Mouse (Mus musculus) right cerebral cortex, postnatal 25 days (tissue): Measurements from ENCODE around the gene Fam198a.
A peak's percentile ranks its signal among the peaks of the same experiment; 100 is the strongest.

Source experiments
- DNase-seq: peaks from one replicate; pipeline ENCODE4 v3.0.0; 2022

Gene Fam198a

DNA sequence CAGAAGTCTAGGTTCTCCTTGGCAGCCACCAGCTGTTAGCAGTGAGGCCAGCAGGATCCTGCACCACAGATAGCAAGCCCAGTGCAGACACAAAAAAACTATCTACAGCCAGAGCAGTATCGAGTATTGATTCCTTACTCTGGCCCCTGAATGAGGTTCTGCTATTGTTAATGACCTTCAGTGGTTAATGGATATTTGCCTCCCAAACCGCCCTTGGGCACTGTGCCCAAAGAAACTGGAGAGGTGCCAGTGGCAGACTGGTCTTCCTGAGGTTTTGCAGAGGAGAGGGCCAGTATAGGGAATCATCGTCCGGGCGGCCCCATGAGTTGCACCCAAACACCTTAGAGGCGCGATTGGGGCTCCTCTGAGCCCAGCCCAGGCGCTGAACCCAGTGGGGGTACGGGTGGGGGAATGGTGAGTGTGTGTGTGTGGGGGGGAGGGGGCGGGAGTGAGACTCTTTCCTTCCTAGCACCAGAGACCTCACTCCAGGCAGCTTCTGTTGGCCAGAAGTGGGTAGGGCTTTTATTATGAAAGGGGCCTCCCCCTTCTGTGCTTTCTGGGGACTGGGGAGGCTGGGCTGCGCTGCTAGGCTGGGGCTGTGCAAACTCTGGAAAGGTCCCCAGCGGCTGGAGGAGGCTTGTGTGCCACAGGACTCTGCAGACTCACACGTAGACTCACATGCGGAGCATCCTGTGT lies at the start of gene Fam198a:
Gene Fam198a, plus strand, starts transcription at position 571 of the 696 bp plus-strand sequence.
- peak; percentile 25 for DNase-seq

GRCm38 (mm10) chr9:121901710-121902700 lies 48.8 kb upstream of the Fam198a start:
- DNase-seq = no peak

GRCm38 (mm10) chr9:121903476-121904305 lies 47.1 kb upstream of the Fam198a start:
- DNase-seq = no peak

GRCm38 (mm10) chr9:121904319-121904718 lies 46.5 kb upstream of the Fam198a start:
- DNase-seq = no peak

DNA sequence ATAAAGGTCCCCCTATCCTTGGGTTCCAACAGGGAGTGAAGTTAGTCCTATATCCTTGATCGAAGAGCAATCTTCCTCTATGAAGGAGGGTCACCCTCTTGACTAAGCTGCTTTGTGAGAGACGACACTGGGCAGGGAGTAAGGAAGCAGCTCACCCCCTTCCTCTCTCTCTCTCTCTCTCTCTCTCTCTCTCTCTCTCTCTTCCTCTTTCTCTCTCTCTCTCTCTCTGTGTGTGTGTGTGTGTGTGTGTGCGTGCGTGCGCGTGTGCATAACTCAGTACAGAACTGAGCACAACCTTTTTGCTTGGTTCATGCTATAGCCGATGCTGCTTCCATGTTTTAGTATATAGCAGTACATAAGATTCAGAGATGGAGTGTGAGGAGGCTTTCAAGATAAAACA lies 45.8 kb upstream of the Fam198a start:
- DNase-seq = no peak

- DNase-seq = peak; percentile 19
Measured at GRCm38 (mm10) chr9:121905556-121906185, 45.1 kb upstream of the Fam198a start.

GRCm38 (mm10) chr9:121906456-121906855 lies 44.3 kb upstream of the Fam198a start:
- no peak for DNase-seq

- DNase-seq = no peak
Measured at GRCm38 (mm10) chr9:121907356-121908070, 43.3 kb upstream of the Fam198a start.

GRCm38 (mm10) chr9:121908321-121908720 lies 42.5 kb upstream of the Fam198a start:
- DNase-seq = no peak

GRCm38 (mm10) chr9:121909635-121910034 lies 41.2 kb upstream of the Fam198a start:
- DNase-seq = no peak

GRCm38 (mm10) chr9:121911196-121911595 lies 39.6 kb upstream of the Fam198a start:
- no peak for DNase-seq

- DNase-seq = no peak
Measured at GRCm38 (mm10) chr9:121912786-121913185, 38.0 kb upstream of the Fam198a start.

- no peak for DNase-seq
Measured at GRCm38 (mm10) chr9:121914226-121914757, 36.5 kb upstream of the Fam198a start.

DNA sequence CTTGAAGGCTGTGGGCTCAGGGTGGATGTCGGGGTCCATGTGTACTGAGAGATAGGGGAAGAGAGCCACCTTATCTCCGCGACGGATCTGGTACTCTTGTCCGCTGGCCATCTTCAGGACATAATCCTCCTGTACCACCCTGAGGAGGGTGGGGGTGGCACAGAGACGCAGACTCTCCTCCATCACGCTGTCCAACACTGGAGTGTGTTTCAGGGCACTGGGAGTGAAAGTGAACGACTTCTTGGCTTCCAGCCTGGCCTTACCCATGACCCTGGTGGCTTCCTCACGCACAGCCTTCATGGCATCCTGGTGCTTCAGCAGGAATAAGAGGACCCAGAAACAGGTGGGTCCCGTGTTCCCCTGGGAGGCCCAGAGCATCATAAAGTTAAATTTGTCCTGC lies 35.7 kb upstream of the Fam198a start:
- DNase-seq = no peak

DNA sequence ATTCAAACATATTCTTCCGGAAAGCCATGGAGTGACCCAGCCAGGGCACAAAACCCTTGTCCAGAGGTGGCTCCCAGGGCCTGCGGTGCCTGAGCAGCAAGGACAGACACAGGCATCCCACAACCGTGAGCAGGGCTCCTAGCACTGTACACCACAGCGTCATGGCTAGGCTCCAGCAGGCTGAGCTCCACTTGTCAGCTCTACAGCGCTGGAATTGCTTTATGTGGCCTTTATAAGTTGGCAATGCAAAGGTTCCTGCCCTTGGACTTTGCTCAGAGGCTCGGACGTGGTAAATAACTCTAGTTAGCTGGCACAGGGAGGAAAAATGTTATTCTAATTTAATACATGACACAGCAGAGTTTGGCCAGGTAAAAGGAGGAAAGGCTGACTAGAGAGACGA lies 34.7 kb upstream of the Fam198a start, which contains the start of gene Cyp8b1:
Gene Cyp8b1, minus strand, starts transcription at position 204 of the 400 bp plus-strand sequence.
- no peak for DNase-seq

DNA sequence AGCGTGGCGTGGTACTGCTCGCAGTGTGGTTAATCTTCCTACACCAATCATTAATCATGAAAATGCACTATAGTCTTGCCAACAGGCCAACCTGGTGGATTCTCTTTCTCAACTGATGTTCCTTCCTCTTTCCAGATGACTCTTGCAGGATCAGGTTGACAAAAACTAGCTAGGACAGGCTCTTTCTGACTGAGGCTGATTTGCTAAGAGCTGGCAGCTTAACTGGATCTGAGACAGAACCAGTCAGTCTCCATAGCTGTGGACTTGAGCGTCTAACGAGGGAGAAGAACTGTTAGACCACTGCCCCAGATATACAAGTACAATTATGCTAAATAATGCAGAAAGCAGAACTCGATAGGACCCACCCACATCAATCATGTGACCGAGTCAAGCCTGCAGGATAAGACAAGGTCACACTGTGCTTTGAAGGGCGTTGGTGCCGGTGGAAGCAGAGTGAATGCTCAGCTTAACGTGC lies 31.7 kb upstream of the Fam198a start:
- no peak for DNase-seq

- no peak for DNase-seq
Measured at GRCm38 (mm10) chr9:121923443-121923842, 27.3 kb upstream of the Fam198a start.

DNA sequence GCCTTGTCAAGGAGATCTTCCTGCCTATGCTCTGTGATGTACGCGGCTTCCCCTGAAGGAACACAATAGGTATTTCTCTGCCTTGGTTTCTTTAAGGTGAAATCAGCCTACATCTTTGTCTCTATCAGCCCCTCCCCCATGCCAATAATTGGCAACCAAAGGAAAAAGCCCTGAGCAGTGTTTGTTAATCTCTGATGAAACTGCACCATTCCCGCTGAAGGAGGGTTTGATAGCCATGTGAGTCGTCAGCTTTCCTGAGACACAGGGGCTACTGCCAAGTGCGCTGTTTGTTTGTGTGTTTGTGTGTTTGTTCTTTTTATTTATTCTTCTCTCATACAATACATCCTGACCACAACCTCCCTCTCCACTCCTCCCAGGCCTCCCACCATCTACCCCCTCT lies 26.9 kb upstream of the Fam198a start:
- DNase-seq = no peak

DNA sequence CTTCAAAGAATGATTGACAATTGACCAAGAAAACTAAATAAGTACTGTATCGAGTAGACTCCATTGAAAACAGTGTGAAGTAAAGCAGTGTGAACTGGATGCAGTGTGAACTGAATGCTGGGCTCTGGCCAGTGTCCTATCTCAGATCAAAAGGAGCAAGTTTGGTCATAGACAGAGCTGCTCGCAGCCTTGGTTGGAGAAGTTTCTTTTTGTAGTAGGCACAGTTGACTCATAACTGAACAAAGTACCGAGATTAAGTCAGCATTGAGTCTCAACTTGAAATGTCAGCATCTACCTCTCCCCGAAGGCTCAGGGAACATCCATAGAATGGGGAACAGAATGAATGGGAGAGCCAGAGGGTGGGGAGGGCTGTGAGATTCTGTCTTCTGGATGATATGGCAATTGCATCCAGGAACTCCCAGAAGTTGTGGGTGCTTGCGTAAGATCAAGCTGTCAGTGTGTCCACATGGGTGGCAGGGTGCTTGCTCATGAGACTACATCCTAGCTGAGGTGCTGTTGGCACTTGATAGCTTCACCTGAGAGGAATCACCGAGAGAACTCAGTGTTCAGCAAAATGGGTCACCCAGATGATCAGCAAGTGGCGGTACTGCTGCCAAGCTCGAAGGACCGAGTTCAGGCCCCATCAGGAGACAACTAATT lies 25.8 kb upstream of the Fam198a start:
- no peak for DNase-seq

GRCm38 (mm10) chr9:121925959-121926358 lies 24.8 kb upstream of the Fam198a start:
- DNase-seq = no peak
